Comparison of ENCODE assay signal across 8 mouse cellular contexts in the genomic region with DNA sequence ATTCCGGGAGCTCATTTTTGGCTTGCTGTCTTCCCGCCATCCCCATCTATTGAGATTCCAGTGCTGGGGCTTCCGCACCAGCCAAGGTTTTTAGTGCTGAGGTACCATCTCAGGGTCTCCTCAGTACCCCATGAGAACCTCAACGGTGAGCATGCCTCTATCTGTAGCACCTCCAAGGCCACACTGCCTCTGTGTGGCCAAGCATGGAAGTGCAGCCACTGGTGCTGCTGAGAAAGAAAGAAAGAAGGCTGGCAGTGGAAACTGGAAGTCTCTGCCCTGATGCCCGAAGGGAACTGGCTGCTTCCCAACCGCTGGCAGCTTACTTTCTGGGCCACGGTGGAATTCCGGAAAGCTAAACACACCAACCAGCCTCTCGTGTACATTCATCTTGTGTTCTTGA.
DNase-seq lines count a peak whose midpoint lies in the region; ATAC-seq and TF ChIP-seq lines count a peak whose summit lies in the region.

No protein-coding gene starts in this region.

- 0 out of 2 replicates have a peak, but pooled peaks have one; percentile 35 for ATAC-seq in embryonic facial prominence, embryonic 15.5 days (ENCODE audit: insufficient number of reproducible peaks, low FRiP score, low TSS enrichment, low read depth)
- 0 out of 2 replicates have a peak, but pooled peaks have one; percentile 39 for ATAC-seq in heart, embryonic 11.5 days (replicated peaks; ENCODE audit: insufficient number of reproducible peaks, low FRiP score, low TSS enrichment)
- 0 out of 2 replicates have a peak, but pooled peaks have one; percentile 41 for ATAC-seq in liver, embryonic 11.5 days (replicated peaks; ENCODE audit: low FRiP score)
- ATAC-seq in neural tube, embryonic 15.5 days (ENCODE audit: low FRiP score): 0 out of 2 replicates have a peak, but pooled peaks have one; percentile 45

- H3K9me3 ChIP-seq in E14TG2a.4 (ENCODE audit: low read length): no peaks in the 10 kb centered on the region
- H3K9me3 ChIP-seq in embryonic facial prominence, embryonic 15.5 days (replicated peaks): no peaks in the 10 kb centered on the region
- no peaks in the 10 kb centered on the region for H3K9me3 ChIP-seq in heart, embryonic 11.5 days (replicated peaks; ENCODE audit: control insufficient read depth, low read length)
- no peaks in the 10 kb centered on the region for H3K9me3 ChIP-seq in liver, embryonic 11.5 days (ENCODE audit: control insufficient read depth, low read length)
- no peaks in the 10 kb centered on the region for H3K9me3 ChIP-seq in neural tube, embryonic 15.5 days (replicated peaks)

- TF ChIP-seq CTCF in E14TG2a.4 (conservative IDR thresholded peaks at IDR 0.05; ENCODE audit: low read length): peak; percentile 94
- peak; percentile 98 for TF ChIP-seq CTCF in bone marrow macrophage, adult 2 months (IDR thresholded peaks at IDR 0.05; ENCODE audit: low read depth, low read length)

- no peak for TF ChIP-seq POLR2A in bone marrow macrophage, adult 2 months (IDR thresholded peaks at IDR 0.05; ENCODE audit: borderline replicate concordance, low read depth, low read length)

- no peaks in the 10 kb centered on the region for H3K36me3 ChIP-seq in E14TG2a.4 (ENCODE audit: insufficient read depth, low read length)
- H3K36me3 ChIP-seq in embryonic facial prominence, embryonic 15.5 days: no peaks in the 10 kb centered on the region
- no peaks in the 10 kb centered on the region for H3K36me3 ChIP-seq in heart, embryonic 11.5 days (ENCODE audit: control insufficient read depth, insufficient read depth, low read length)
- no peaks in the 10 kb centered on the region for H3K36me3 ChIP-seq in liver, embryonic 11.5 days (ENCODE audit: control insufficient read depth, insufficient read depth, low read length)
- H3K36me3 ChIP-seq in neural tube, embryonic 15.5 days: no peaks in the 10 kb centered on the region

- H3K27ac ChIP-seq in bone marrow macrophage, adult 2 months (ENCODE audit: insufficient read depth, low read depth, low read length): no peak overlapping the region
- H3K27ac ChIP-seq in embryonic facial prominence, embryonic 15.5 days (replicated peaks): no peak overlapping the region
- no peak overlapping the region for H3K27ac ChIP-seq in heart, embryonic 11.5 days (ENCODE audit: low read depth, low read length)
- no peak overlapping the region for H3K27ac ChIP-seq in liver, embryonic 11.5 days (ENCODE audit: low read depth, low read length)
- no peak overlapping the region for H3K27ac ChIP-seq in neural tube, embryonic 15.5 days (replicated peaks)

- H3K4me1 ChIP-seq in E14TG2a.4 (replicated peaks; ENCODE audit: low read depth, low read length): no peaks in the 10 kb centered on the region
- H3K4me1 ChIP-seq in bone marrow macrophage, adult 2 months (ENCODE audit: control insufficient read depth, insufficient read depth, low read length): no peaks in the 10 kb centered on the region; the same call in 1 of the 2 replicates
- no peaks in the 10 kb centered on the region for H3K4me1 ChIP-seq in embryonic facial prominence, embryonic 15.5 days
- no peaks in the 10 kb centered on the region for H3K4me1 ChIP-seq in heart, embryonic 11.5 days (ENCODE audit: control insufficient read depth, insufficient read depth, low read length)
- no peaks in the 10 kb centered on the region for H3K4me1 ChIP-seq in liver, embryonic 11.5 days (replicated peaks; ENCODE audit: control insufficient read depth, insufficient read depth, low read length)
- peaks cover 12% of the 10 kb centered on the region; the same call in 1 of the 2 replicates for H3K4me1 ChIP-seq in neural tube, embryonic 15.5 days

- no peak overlapping the region for H3K4me2 ChIP-seq in embryonic facial prominence, embryonic 15.5 days (replicated peaks)
- H3K4me2 ChIP-seq in heart, embryonic 11.5 days: no peak overlapping the region
- no peak overlapping the region for H3K4me2 ChIP-seq in liver, embryonic 11.5 days
- no peak overlapping the region for H3K4me2 ChIP-seq in neural tube, embryonic 15.5 days

- WGBS in embryonic facial prominence, embryonic 15.5 days: 46% methylated on average over 9 of the region's 9 CpGs
- 50% methylated on average over 9 of the region's 9 CpGs for WGBS in heart, embryonic 11.5 days (ENCODE audit: insufficient replicate concordance)
- 54% methylated on average over 9 of the region's 9 CpGs for WGBS in liver, embryonic 11.5 days
- WGBS in neural tube, embryonic 15.5 days: 48% methylated on average over 9 of the region's 9 CpGs

- no peak overlapping the region for H3K4me3 ChIP-seq in E14TG2a.4 (replicated peaks; ENCODE audit: low read length)
- no peak overlapping the region for H3K4me3 ChIP-seq in bone marrow macrophage, adult 2 months (ENCODE audit: insufficient read depth, low read length)
- no peak overlapping the region for H3K4me3 ChIP-seq in embryonic facial prominence, embryonic 15.5 days (replicated peaks)
- no peak overlapping the region for H3K4me3 ChIP-seq in heart, embryonic 11.5 days (ENCODE audit: low read depth, low read length)
- no peak overlapping the region for H3K4me3 ChIP-seq in liver, embryonic 11.5 days (ENCODE audit: low read depth, low read length)
- no peak overlapping the region for H3K4me3 ChIP-seq in neural tube, embryonic 15.5 days (replicated peaks)

- DNase-seq in kidney, postnatal 10 days: peak; percentile 85
- peak; percentile 55 for DNase-seq in liver, embryonic 11.5 days (ENCODE audit: low spot score)
- peak; percentile 40 for DNase-seq in urinary bladder, adult 2 months (ENCODE audit: low spot score)

- no peak overlapping the region for H3K9ac ChIP-seq in embryonic facial prominence, embryonic 15.5 days
- no peak overlapping the region for H3K9ac ChIP-seq in heart, embryonic 11.5 days (ENCODE audit: low read depth, low read length)
- no peak overlapping the region for H3K9ac ChIP-seq in liver, embryonic 11.5 days (ENCODE audit: low read depth, low read length)
- no peak overlapping the region for H3K9ac ChIP-seq in neural tube, embryonic 15.5 days (replicated peaks)

- peaks cover 4% of the 10 kb centered on the region; the same call in 1 of the 2 replicates for H3K27me3 ChIP-seq in E14TG2a.4 (ENCODE audit: insufficient read depth, low read length)
- no peaks in the 10 kb centered on the region; the same call in 1 of the 2 replicates for H3K27me3 ChIP-seq in embryonic facial prominence, embryonic 15.5 days
- H3K27me3 ChIP-seq in heart, embryonic 11.5 days (ENCODE audit: control insufficient read depth, insufficient read depth, low read length): no peaks in the 10 kb centered on the region; the same call in 1 of the 2 replicates
- no peaks in the 10 kb centered on the region for H3K27me3 ChIP-seq in liver, embryonic 11.5 days (replicated peaks; ENCODE audit: control insufficient read depth, insufficient read depth, low read length)
- H3K27me3 ChIP-seq in neural tube, embryonic 15.5 days (replicated peaks): no peaks in the 10 kb centered on the region
